Mouse (Mus musculus) spleen, adult 2 months (tissue): ENCODE data around the gene Tpr.

Experiments used
- CTCF ChIP-seq: fragments of 200-500 bp; IDR thresholded peaks from 2 replicates; pipeline ENCODE4 v1.5.1; 2011; ENCODE audit warnings: mild to moderate bottlenecking, inconsistent platforms; ENCODE audit not compliant: insufficient read depth, insufficient read length, insufficient replicate concordance; ENCODE audit errors: extremely low read depth
- POLR2A ChIP-seq: fragments of 200-500 bp; IDR thresholded peaks from 2 replicates; pipeline ENCODE4 v1.6.1; 2011; ENCODE audit warnings: low read depth, low read length, inconsistent platforms

- TF ChIP-seq CTCF (no peak), POLR2A (no peak)
These were observed 33.0 kb downstream of the Tpr start for GRCm38 (mm10) chr1:150425665-150426064.
